Mouse (Mus musculus) brain, embryonic 14.5 days (tissue): Measurements from ENCODE around the gene Sez6.

ENCODE experiments used
- CTCF ChIP-seq: fragments of 200-500 bp; IDR thresholded peaks from 2 replicates; pipeline ENCODE4 v1.5.1; 2012; ENCODE audit warnings: inconsistent platforms, mild to moderate bottlenecking, moderate library complexity, borderline replicate concordance; ENCODE audit not compliant: insufficient read depth, insufficient read length; ENCODE audit errors: extremely low read depth
- POLR2A ChIP-seq: fragments of 200-500 bp; IDR thresholded peaks from 2 replicates; pipeline ENCODE4 v1.6.1; 2012; ENCODE audit warnings: mild to moderate bottlenecking, inconsistent platforms, borderline replicate concordance; ENCODE audit not compliant: poor library complexity, insufficient read depth, insufficient read length, severe bottlenecking; ENCODE audit errors: extremely low read depth

DNA sequence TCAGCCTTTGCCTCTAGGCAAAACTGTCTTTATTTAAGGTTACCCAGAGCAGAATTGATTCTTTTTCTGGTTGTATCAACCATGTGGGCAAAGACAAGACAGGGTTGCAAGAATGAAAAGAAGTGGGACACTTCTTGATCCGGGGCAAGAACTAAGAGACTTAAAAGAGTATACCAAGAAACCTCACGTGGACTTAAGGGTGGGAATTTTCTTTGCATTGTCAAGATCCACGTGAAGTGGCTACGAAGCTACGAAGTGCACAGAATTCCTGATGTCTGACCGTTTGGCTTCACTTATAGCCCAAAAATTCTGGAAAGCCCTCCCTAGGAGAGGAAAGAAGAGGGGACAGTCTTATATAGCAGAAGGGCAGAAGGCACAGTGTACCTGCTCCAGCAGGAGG lies 37.3 kb upstream of the Sez6 start:
- TF ChIP-seq CTCF, result no peak
- TF ChIP-seq POLR2A, result no peak
